Mouse (Mus musculus): ENCODE data around the gene Cdpf1. TPM values are rescaled to one million over a fixed set of nuclear protein-coding genes. Genes with fewer than 3 reads are reported as not detected.
"Not testable (repeated sequence)": the region's sequence is repeated elsewhere in the genome, so short reads cannot be mapped to it uniquely, and the experiment has no call there.

Gene Cdpf1
- polyA plus RNA-seq, 1 experiment from 2014 or later, result 24.3 TPM

GRCm38 (mm10) chr15:85806886-85807285 lies 4.6 kb downstream of the Cdpf1 start:
- Histone ChIP-seq H3K27ac (replicated peaks) (no peak overlapping the region), H3K27me3 (no peaks in the 10 kb centered on the region), H3K4me3 (no peak overlapping the region), H3K4me1 (peaks cover 17% of the 10 kb centered on the region), H3K4me2 (replicated peaks) (no peak overlapping the region), H3K9me3 (no peaks in the 10 kb centered on the region), H3K36me3 (no peaks in the 10 kb centered on the region), H3K9ac (replicated peaks) (no peak overlapping the region)
- WGBS, result 80% methylated on average over 4 of the region's 4 CpGs
- ATAC-seq (replicated peaks), result no peak

DNA sequence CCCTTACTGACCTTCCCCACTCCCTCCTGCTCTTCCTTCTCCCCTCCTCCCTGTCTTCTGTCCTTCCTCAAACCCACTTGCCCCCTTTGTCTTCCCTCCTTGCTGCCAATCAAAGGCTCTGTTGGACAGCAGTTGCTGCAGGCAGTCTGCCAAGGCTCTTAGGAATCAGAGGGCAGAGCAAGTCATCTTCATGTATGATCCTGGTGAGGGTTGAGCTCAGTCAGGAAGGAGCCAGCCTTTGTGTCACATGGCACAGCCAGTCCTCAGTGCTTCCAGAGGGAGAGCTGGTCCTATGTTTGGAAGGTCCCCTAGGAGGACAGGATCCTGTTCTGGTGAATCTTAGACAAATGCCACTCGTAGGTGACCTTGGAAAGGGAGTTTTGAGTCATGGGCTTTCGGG lies 8.6 kb downstream of the Cdpf1 start:
- 0 out of 2 replicates have a peak, but pooled peaks cover 3% of the 10 kb centered on the region for H3K4me1 ChIP-seq
- H3K9ac ChIP-seq (replicated peaks), result no peak overlapping the region
- WGBS, result 82% methylated on average over 2 of the region's 2 CpGs
- no peak overlapping the region for H3K4me2 ChIP-seq (replicated peaks)
- no peak for ATAC-seq (replicated peaks)
- no peaks in the 10 kb centered on the region for H3K36me3 ChIP-seq
- H3K27ac ChIP-seq (replicated peaks), result no peak overlapping the region
- no peaks in the 10 kb centered on the region for H3K9me3 ChIP-seq
- no peak overlapping the region for H3K4me3 ChIP-seq
- H3K27me3 ChIP-seq, result no peaks in the 10 kb centered on the region

DNA sequence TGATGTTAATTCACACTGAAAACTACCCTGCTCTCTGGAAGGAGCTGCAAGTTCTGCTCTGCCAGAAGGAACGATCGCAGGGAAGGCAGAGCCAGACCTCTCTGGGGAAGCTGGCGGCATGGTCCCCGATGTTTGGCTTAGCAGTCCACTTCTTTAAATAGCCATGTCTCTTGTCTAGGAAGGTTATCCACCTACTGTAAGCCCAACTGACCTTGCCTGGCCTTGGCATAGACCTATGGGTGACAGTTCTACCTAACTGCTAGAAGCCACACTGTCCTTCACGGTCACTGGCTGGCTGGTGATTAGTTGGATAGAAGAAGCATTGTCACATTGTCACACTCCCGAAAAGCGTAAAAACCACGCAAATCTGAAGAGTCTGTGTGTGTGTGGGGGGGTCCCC lies 12.8 kb downstream of the Cdpf1 start:
- no peaks in the 10 kb centered on the region for H3K9me3 ChIP-seq
- H3K4me2 ChIP-seq (replicated peaks), result no peak overlapping the region
- 0 out of 2 replicates have a peak, but pooled peaks cover 3% of the 10 kb centered on the region for H3K4me1 ChIP-seq
- H3K9ac ChIP-seq (replicated peaks), result no peak overlapping the region
- H3K27ac ChIP-seq (replicated peaks), result no peak overlapping the region
- no peaks in the 10 kb centered on the region for H3K27me3 ChIP-seq
- no peaks in the 10 kb centered on the region for H3K36me3 ChIP-seq
- no peak overlapping the region for H3K4me3 ChIP-seq
- 90% methylated on average over 8 of the region's 8 CpGs for WGBS
- no peak for ATAC-seq (replicated peaks)

- WGBS, result 82% methylated on average over 6 of the region's 6 CpGs
- H3K4me3 ChIP-seq, result no peak overlapping the region
- ATAC-seq (replicated peaks), result no peak
These were observed 16.0 kb downstream of the Cdpf1 start for GRCm38 (mm10) chr15:85795516-85795915.

DNA sequence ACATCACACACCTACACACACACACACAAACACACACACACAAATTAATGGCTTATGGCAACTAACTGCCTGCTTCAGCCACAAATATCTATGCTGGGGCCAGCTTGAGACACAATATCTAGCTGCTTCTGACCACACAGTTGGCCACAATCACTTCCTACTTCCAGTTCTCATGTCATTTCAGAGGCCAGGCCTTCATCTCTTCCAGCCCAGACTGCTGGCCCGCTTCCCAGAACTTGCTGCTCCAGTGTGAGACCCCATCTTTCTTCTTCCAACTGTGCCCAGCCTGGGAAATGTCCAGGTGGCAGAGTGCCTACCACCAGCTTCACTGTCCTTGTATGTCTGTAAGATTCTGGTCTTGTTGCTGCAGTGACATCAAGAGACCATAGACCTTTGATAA lies 18.7 kb downstream of the Cdpf1 start:
- no peaks in the 10 kb centered on the region for H3K36me3 ChIP-seq
- no peaks in the 10 kb centered on the region for H3K27me3 ChIP-seq
- WGBS, result 69% methylated on average over 1 of the region's 1 CpGs
- no peak for ATAC-seq (replicated peaks)
- no peak overlapping the region for H3K4me2 ChIP-seq (replicated peaks)
- H3K4me3 ChIP-seq, result no peak overlapping the region
- no peak overlapping the region for H3K27ac ChIP-seq (replicated peaks)
- H3K9ac ChIP-seq (replicated peaks), result no peak overlapping the region
- H3K9me3 ChIP-seq, result no peaks in the 10 kb centered on the region
- no peaks in the 10 kb centered on the region for H3K4me1 ChIP-seq

More at GRCm38 (mm10) chr15:85795516-85795915, 16.0 kb downstream of the Cdpf1 start:
- Histone ChIP-seq H3K9ac (replicated peaks) (no peak overlapping the region), H3K9me3 (no peaks in the 10 kb centered on the region), H3K4me2 (replicated peaks) (no peak overlapping the region), H3K27me3 (no peaks in the 10 kb centered on the region), H3K36me3 (no peaks in the 10 kb centered on the region), H3K4me1 (no peaks in the 10 kb centered on the region), H3K27ac (replicated peaks) (no peak overlapping the region)

DNA sequence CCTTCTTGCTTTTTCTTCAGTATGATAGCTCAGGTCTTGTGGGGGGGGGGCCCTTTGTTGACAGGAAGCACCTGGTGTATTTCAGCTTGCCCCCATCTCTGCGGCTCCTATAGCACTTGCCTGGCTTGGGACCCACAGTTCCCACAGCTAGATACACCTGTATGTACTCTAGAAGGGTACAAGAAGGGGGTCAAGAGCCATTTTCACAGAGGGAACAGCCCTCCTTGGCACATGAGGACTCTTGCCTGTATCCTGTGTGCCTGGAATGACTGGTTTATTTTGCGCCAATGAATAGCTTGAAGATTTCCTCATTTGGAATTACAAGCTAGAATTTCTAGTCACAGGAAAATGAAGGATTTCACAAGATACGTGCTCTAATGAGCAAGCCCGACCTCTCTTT lies 20.0 kb downstream of the Cdpf1 start:
- WGBS, result 91% methylated on average over 4 of the region's 4 CpGs

DNA sequence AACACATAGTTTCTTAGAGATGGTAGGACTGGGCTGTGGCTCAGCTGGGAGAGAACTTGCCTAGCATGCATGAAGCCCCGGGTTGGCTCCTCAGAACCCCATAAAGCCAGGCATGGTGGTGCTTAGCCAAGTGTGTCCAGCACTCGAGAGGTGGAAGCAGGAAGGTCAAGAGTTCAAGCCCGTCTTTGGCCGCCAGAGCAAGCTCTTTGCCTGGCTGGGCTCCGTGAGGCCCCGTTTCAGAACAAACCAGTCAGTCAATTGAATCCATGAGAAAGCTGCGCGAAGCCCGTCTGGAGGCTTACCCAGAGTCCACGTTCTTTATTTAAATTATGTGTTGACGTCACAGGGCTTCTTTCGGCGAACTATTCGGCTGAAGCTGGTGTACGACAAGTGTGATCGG lies 22.9 kb downstream of the Cdpf1 start:
- H3K9ac ChIP-seq (replicated peaks), result no peak overlapping the region
- H3K4me1 ChIP-seq, result no peaks in the 10 kb centered on the region
- 80% methylated on average over 16 of the region's 16 CpGs for WGBS
- H3K9me3 ChIP-seq, result no peaks in the 10 kb centered on the region
- no peak overlapping the region for H3K27ac ChIP-seq (replicated peaks)
- H3K4me3 ChIP-seq, result no peak overlapping the region
- no peaks in the 10 kb centered on the region for H3K27me3 ChIP-seq
- no peak overlapping the region for H3K4me2 ChIP-seq (replicated peaks)
- no peak for ATAC-seq (replicated peaks)
- no peaks in the 10 kb centered on the region for H3K36me3 ChIP-seq

More for the DNA sequence above, 20.0 kb downstream of the Cdpf1 start:
- Histone ChIP-seq H3K9ac (replicated peaks) (no peak overlapping the region), H3K9me3 (no peaks in the 10 kb centered on the region), H3K4me3 (no peak overlapping the region), H3K27me3 (no peaks in the 10 kb centered on the region), H3K36me3 (no peaks in the 10 kb centered on the region), H3K27ac (replicated peaks) (no peak overlapping the region), H3K4me1 (no peaks in the 10 kb centered on the region), H3K4me2 (replicated peaks) (no peak overlapping the region)
- ATAC-seq (replicated peaks), result no peak

DNA sequence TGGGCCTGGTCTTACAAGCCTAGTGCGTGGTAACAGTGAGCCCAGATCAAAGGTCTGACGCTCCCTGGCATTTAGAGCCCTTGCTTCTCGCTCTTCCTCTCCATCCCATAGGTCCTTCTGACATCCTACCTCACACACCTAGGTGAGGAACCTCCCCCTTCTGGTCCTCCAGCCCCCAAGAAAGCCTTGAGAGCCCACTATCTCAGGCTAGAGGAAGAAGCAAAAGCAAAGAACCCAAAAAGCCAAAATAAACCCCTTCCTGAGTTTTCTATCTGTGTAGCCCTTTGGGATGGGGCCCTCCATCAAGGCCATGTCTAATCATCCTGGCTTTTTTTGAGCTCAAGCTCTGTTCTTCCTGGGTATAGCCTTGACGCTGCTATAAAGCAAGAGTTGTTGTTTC lies 23.4 kb downstream of the Cdpf1 start:
- Histone ChIP-seq H3K4me2 (replicated peaks) (no peak overlapping the region), H3K4me1 (no peaks in the 10 kb centered on the region), H3K9ac (replicated peaks) (no peak overlapping the region), H3K9me3 (no peaks in the 10 kb centered on the region), H3K27ac (replicated peaks) (no peak overlapping the region), H3K4me3 (no peak overlapping the region), H3K36me3 (no peaks in the 10 kb centered on the region), H3K27me3 (no peaks in the 10 kb centered on the region)
- ATAC-seq (replicated peaks), result no peak
- 88% methylated on average over 4 of the region's 4 CpGs for WGBS

DNA sequence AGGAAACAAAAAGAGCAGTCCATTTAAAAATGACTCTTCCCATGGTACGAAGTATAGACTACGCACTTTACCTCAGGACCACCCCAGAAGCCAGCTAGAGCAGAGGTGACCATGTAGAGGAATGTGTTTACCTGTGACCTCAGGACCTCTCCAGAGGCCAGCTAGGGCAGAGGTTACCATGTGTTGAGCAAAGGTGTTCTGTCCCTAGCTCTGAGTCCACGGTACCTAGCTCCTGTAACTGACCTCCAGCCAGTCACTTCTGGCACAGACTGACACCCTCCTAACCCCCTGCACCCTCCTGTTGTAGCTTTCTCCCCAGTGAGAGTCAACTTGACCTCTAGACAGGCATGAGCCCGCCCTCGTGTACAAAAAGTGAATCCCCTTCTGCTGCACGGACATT lies 24.0 kb downstream of the Cdpf1 start:
- H3K4me3 ChIP-seq, result no peak overlapping the region
- no peaks in the 10 kb centered on the region for H3K36me3 ChIP-seq
- no peak overlapping the region for H3K4me2 ChIP-seq (replicated peaks)
- no peak overlapping the region for H3K27ac ChIP-seq (replicated peaks)
- no peaks in the 10 kb centered on the region for H3K4me1 ChIP-seq
- no peaks in the 10 kb centered on the region for H3K27me3 ChIP-seq
- no peaks in the 10 kb centered on the region for H3K9me3 ChIP-seq
- WGBS, result 89% methylated on average over 6 of the region's 6 CpGs
- H3K9ac ChIP-seq (replicated peaks), result no peak overlapping the region
- no peak for ATAC-seq (replicated peaks)

DNA sequence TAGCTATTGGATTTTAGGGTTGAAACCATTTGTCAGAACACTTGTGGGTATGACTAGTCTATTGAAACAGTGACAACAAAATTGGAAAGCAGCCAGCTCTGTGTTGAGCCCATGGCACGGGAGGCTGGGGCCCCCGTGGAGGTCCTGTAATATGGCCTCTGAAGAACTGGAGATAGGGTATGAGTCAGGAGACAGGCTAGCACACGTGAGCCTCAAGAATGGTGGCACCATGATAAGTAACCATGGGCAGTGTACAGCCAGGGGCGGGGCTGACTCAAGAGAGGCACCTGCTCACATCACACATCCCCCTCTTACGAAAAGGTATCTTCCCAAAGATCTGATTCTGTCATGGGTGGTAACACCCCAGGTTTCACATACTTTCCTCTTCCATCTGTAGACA lies 24.8 kb downstream of the Cdpf1 start:
- 67% methylated on average over 5 of the region's 5 CpGs for WGBS
- H3K9me3 ChIP-seq, result no peaks in the 10 kb centered on the region
- H3K27ac ChIP-seq (replicated peaks), result no peak overlapping the region
- no peaks in the 10 kb centered on the region for H3K27me3 ChIP-seq
- ATAC-seq (replicated peaks), result no peak
- H3K9ac ChIP-seq (replicated peaks), result no peak overlapping the region
- H3K36me3 ChIP-seq, result no peaks in the 10 kb centered on the region
- no peaks in the 10 kb centered on the region for H3K4me1 ChIP-seq
- H3K4me3 ChIP-seq, result no peak overlapping the region
- H3K4me2 ChIP-seq (replicated peaks), result no peak overlapping the region

- Histone ChIP-seq H3K36me3 (no peaks in the 10 kb centered on the region), H3K4me2 (replicated peaks) (no peak overlapping the region), H3K9me3 (no peaks in the 10 kb centered on the region), H3K4me1 (no peaks in the 10 kb centered on the region), H3K9ac (replicated peaks) (no peak overlapping the region), H3K27ac (replicated peaks) (no peak overlapping the region), H3K27me3 (no peaks in the 10 kb centered on the region), H3K4me3 (no peak overlapping the region)
- ATAC-seq (replicated peaks), result no peak
- WGBS, result 91% methylated on average over 3 of the region's 3 CpGs
These were observed 27.2 kb downstream of the Cdpf1 start for GRCm38 (mm10) chr15:85784341-85784740.

- no peaks in the 10 kb centered on the region for H3K9me3 ChIP-seq
- no peak for ATAC-seq (replicated peaks)
These were observed 28.4 kb downstream of the Cdpf1 start for GRCm38 (mm10) chr15:85783146-85783545.

DNA sequence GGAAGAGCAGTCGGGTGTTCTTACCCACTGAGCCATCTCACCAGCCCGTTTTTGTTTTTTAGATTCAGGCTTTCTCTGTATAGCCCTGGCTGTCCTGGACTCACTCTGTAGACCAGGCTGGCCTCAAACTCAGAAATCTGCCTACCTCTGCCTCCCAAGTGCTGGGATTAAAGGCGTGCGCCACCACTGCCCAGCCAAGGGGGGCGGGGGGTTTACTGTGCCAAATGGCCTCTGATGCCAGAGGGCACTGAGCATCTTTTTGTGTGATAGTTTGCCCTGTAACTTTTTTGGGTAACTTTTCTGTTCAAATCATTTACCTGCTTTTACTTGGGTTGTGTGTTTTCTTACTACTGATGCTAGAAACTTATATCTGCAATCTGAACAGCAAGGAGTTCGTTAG lies 32.6 kb downstream of the Cdpf1 start:
- H3K4me1 ChIP-seq; H3K27me3 ChIP-seq; H3K4me2 ChIP-seq (replicated peaks); H3K27ac ChIP-seq (replicated peaks); H3K9ac ChIP-seq (replicated peaks); H3K4me3 ChIP-seq; ATAC-seq (replicated peaks); H3K9me3 ChIP-seq; H3K36me3 ChIP-seq: not testable (repeated sequence)
- 84% methylated on average over 6 of the region's 6 CpGs for WGBS

More at GRCm38 (mm10) chr15:85783146-85783545, 28.4 kb downstream of the Cdpf1 start:
- Histone ChIP-seq H3K27me3 (no peaks in the 10 kb centered on the region), H3K27ac (replicated peaks) (no peak overlapping the region), H3K9ac (replicated peaks) (no peak overlapping the region), H3K4me3 (no peak overlapping the region), H3K4me2 (replicated peaks) (no peak overlapping the region), H3K4me1 (no peaks in the 10 kb centered on the region), H3K36me3 (no peaks in the 10 kb centered on the region)
- WGBS, result 86% methylated on average over 4 of the region's 4 CpGs

Data from forebrain, embryonic 15.5 days (tissue).